Mouse (Mus musculus) adrenal gland, adult 2 months (tissue): Measurements from ENCODE around the gene Pomgnt2. TPM values are rescaled to one million over a fixed set of nuclear protein-coding genes. Genes with fewer than 3 reads are reported as not detected.

Experiments
- DNase-seq: peaks from one replicate; pipeline ENCODE4 v3.0.0; 2021
- polyA plus RNA-seq: library from polyadenylated mRNA; depleted of rRNA; stranded (reverse); fragments of >200 nt; gene quantifications from 2 replicates; pipeline ENCODE4 v1.2.3, GENCODE M21; 2012
- total RNA-seq, 2 experiments: library from RNA; stranded (reverse); gene quantifications; 2 replicates each; pipeline ENCODE4 v1.2.3; 2021

Pomgnt2 gene
- total and polyA plus RNA-seq, 3 experiments, result 14.7 to 35.5 (median 24.7) TPM

DNA sequence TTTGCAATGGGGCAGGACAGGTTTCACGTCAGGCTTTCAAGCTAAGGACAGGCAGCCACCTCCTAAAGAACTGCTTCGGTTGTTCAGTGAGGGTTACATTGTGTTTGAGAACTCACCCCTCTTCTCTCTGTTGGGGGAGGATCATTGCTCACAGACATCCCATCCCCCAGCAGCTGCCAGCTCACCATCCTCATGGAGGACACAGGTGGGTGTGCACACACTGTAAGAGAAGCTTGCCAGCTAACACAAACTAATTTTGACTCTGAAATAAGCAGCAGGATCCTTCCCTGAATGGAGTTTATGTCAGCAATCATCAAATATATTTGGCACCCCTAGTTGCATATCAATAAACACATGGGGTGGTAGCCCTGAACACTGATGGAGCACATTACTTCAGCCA is 15.9 kb upstream of the Pomgnt2 start:
- no peak for DNase-seq

DNA sequence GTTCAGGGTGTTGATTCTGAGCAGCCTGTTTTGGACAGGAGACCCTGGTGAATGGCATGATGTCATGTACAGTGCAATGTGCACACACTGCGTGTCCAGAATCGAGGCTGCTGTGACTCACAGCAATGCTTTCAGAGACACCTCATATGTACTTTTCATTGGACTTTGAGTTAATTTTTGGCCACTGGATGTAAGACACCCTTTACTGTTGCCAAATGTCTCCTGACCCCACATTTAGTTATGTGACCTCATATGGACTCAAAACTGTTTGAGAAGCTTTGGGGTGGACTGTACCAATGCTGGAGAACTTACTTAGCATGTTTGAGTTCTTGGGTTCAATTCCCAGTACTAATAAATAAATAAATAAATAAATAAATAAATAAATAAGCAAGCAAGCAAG is 13.8 kb upstream of the Pomgnt2 start:
- DNase-seq, result no peak

DNA sequence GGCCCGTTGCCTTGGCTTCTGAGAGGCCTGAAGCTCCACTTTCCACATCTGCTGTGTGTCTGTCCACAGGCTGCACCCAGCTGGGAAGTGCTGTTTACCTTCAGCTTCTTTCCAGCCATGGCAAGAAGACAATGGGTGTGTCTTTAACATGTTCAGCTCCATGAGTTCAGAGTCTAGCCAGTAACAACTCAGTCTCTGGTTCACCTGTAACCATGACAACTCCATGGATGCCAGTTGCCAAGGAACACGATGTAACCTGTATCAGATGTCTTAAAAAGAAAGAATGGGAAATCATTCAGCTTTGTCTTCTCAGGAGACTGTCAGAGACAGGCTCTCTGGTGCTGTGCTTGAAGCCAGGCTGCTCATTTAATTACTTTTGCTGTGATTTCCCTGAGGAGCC is 12.0 kb upstream of the Pomgnt2 start:
- DNase-seq, result no peak

DNA sequence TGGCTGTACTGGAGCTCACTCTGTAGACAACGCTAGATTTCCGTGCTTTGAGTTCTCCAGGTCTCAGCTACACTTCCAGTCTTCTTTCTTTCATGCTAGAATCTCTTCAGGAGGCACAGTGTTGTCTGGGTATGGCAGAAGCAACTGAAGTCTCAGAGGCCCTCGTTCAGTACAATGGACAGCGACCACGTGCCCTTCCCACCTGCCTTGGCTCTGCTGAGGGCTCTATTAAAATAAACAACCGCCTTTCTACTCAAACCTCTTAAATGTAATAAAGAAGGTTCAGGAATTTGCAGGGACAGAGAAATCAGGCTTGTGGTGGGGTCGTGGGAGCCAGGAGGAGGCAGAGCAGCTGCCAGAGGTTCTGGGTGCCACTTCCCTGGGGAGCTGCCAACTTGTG is 9.7 kb upstream of the Pomgnt2 start:
- no peak for DNase-seq

DNA sequence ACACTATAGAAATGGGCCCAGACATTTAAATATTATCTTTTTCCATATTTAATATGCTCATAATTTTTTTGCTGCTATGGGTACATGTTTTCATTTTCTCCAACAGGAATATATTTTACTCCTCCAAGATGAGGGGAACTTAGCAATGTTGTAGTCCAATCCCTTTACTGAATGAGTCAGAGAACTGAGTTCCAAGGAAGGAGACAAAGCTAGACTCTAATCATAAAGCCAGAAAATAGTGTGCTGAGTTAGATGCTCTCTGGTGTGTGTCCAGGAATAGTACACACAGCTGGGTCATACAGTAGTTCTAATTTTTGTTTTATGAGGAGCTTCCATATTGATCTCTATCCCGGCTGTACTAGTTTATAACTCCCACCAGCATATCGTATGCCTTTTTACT is 9.3 kb upstream of the Pomgnt2 start:
- DNase-seq, result no peak

DNA sequence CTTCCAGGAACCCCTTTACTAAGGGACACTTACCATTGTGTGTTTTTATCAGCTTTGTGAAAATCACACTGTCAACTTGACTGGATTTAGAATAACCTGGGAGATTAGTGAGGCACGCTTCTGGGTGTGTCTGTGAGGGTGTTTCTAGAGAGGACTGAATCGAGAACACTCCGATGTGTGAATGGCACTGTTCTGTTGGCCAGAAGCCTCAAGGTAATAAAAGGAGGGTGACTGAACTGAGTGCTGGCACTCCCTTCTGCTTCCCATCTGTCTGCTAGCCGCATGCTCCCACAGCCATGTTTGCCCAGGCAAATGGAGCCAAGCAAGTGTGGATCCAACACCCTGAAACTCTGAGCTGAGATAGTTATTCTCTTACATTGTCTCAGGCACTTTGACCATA is 1.1 kb upstream of the Pomgnt2 start:
- DNase-seq, result no peak

DNA sequence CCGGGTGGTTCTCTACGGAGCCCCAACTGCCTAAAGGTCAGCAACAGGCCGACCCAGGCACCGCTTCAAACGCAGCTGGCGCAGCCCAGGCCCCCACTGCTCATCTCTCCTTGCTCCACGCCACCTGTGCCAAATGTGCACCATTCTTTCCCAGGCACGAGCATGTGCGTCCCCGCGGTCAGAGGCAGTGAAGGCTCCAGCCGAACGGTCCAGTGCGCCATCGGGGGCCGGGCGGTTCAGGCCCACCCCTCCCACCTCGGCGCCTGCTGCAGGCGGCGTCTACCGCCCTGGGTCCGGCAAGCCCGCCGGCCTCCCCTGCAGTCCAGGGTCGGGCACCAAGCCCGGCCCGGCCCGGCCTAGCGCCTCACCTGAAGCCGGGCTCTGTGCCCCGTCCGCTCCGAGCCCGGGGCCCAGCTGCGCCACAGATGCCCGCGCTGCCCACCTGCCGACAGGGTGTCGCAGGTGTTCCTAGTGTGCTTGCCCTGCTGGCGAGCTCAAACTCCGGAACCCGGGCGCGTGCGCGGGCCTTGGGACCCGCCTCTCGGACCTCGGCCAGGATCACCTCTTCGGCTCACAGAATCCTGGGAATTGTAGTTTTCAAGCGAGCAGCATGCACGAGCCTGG is 1.3 kb downstream of the Pomgnt2 start:
- peak; percentile 93 for DNase-seq

DNA sequence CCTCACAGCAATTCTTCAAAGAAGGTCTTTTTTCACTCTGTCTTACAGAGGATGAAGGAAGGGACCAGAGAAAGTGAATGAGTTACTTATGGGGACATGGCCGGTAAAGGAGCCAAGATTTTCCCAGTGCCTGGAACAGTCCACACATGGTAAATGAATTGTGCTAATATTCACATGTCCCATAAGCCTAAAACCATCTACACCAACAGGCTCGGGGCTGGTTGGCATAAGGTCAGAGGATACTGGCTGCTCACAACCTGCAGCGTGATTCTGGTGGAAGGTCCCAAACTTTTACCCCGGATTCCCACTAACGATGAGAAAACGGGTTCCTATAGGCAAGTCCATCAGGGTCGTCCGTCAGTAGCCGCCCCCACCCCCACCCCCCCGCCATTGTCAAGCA is 1.8 kb downstream of the Pomgnt2 start:
- no peak for DNase-seq

DNA sequence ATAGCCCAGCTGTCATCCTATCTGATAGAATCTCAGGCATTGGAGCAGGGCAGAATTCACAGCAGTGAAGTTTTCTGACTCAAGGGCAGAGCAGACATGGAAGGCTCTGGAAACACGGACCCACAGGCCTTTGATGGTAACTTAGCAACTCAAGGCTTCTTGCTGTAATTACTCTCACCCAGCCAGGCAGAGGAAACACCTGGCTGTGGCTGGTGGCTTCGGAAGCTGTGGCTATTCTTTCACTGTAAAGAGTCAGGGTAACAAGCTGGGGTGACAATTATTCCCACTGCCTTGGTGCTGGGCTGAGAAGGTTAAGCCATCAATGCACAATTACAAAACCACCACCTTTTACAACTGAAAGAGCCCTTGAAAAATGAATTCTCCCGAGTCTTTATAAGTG is 3.9 kb downstream of the Pomgnt2 start:
- no peak for DNase-seq

DNA sequence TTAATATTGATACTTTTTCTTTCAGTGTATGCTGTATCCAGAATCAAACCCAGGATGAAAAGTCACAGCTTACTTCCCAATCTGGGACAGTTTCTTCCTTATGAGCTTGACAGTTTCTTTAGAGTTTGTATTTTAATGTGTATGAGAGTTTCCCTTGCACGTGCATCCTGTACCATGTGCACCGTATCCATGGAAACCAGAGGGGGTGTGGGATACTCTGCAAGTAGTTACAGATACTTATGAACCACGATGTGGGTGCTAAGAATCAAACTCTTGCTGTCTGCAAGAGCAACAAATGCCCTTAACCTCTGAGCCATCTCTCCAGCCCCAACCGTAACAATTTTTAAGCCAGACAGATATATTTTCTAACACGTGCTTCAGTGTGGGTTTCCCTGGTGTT is 5.9 kb downstream of the Pomgnt2 start:
- no peak for DNase-seq

DNA sequence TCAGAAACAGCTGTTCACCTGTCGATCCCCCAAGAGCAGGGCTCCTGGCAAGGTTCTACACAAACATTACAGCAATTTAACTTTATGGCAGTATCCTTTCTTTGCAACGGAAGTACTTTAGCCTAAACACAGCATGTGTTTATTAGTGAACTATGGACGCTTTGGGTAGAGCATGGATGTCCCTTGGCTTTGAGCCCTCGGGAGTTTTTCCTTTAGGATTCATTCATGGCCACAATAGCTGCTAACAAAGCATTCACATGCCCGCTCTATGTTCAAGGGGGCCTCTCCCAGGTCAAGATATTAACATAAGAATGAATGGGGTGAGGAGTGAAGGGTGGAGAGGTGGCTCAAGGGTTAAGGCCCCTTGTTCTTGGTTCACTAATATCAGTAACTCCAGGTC is 7.4 kb downstream of the Pomgnt2 start:
- DNase-seq, result no peak

DNA sequence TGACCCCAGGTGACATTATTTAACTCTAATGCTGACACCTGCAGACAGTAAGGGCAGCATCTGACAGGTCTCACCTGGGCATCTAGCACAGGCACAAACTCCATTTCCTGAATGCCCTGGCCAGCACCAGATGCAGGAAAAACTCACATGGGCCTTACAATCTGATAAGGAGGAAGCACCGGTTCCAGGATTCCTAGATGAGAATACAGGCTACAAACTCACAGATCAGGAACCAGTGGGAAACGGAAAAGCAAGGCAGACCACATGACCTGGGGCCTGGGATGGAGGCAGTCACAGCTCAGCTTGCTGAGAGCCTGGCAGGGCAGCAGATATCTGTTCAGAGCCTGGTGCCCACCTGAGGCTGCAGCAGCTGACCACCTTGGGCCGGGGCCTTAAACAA is 8.0 kb downstream of the Pomgnt2 start:
- DNase-seq, result no peak

DNA sequence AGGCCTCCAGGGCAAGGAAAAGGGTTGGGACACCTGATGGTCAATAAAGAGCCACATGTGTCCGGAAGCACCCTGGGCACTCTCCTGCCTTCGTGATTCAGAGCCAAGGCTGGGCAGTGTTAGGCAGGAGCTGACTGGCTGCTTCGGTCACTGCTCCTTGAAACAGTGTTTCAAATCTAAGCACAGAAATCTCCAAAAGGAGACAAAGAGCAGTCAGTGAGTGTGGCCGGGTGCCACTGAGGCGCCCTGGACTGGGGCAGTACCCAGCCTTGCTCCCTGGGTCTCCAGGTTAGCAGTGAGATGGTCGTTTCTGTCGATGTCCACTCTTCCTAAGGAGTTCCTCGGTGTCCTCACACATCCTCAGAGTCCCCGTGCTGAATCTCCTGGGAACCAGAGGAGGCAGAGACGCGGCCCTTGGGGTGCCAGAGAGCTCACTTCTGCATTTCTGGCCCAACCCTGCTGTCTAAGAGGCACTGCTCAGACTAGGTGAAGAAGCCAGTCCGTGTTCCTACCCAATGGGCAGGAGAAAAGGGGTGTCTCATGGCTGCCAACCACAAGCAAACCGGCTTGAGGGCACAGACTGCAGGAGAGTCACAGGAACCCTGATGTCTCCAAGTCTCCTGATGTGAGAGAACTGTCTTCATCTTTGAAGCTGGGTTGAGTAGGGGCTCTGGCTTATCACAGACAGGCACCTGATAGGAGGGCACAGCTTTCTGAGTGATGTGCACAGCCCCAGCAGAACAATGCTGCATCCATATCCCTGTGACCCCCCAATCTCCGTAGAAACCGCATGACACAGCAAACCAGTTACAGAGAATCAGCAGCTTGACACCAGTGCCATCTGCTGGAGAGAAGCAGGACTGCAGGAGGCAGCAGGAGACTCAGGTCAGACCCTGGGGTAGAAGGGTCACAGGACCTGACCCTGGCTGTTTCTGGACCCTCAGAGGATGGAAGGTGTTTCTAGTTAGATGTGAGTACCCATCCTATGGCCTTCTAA is 12.1 kb downstream of the Pomgnt2 start:
- DNase-seq, result peak; percentile 69

DNA sequence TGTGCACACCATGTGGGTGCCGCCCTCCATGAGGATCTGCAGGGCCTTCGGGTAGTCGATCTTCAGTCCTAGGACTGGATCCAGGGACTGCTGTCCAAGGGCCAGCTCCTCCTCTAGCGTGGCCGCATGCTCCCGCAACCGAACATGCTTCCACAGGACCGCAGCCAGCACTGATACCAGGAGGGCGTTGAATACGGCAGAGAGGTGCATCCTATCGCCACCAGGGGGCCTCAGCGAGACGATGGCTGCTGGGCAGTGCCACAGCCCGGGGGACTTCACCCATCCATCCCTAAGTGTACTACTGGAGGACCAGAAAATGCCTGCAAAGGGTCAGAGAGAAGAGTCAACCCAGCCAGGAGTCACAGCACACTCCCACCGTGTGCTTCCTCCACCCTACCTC is 13.4 kb downstream of the Pomgnt2 start:
- DNase-seq, result peak; percentile 78

DNA sequence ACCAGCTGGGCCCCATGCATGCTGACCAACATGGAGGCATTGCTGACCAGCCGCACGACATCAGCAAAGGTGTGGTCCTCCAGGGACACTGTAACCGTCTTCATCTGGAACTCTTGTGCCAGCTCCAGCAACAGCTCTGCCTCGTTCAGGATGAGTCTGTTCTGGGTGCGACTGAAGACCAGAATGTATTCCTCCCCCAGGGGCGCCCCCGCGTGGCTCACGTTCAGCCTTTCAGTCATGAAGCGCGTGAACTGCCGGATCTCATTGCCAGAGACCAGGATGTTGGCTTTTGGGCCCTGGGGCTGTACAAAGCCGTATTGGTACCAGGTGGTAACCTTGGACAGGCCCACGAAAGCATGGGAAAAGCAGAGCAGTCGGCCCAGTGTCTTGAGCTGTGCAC is 14.2 kb downstream of the Pomgnt2 start:
- no peak for DNase-seq

DNA sequence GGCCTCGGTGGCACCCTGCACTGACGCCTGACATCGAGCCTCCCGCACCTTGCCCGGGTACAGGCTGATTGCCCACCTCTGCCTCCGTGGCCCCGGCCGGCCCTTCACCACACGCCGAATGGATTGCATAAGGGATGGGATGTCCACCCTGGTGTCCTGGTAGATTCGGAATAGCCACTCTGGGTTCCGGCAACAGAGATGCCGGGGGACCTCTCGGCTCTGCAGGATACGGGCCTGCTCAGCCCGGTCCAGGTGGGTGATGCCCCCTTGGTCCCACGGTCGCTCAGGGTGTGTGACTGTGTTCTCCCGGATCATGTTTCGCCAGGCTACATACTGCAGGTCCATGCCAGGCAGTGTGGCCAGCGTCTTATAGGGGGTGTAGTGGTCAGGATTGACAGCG is 14.7 kb downstream of the Pomgnt2 start:
- no peak for DNase-seq

DNA sequence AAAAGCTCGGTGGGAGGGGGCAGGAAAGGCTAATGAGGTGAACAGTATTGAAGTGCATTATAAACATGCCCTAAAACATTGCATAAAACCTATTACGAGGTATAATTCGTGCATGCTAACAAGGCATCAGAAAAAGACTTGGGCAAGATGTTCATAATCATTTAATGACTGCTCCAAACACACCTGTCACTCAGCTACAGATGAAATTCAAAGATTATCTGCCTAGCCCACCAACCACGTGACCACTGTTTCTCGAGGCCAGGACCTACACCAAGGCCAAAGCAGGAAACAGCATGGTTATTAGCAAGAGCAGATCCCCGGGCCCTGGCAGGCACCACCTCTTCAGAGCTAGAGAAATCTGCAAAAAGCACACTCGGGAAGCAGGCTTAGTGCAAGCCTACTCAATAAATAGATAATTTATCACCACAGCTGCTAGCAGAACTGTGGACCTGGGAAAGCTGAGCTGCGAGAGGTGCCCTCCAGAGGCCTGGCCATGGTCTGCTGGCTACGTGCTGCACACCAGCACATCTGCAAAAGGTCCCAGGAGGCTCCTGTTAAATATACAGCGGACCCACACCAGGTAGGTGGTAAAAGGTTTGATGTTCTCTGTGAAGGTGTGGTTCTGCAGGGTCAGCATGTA is 15.3 kb downstream of the Pomgnt2 start:
- no peak for DNase-seq

DNA sequence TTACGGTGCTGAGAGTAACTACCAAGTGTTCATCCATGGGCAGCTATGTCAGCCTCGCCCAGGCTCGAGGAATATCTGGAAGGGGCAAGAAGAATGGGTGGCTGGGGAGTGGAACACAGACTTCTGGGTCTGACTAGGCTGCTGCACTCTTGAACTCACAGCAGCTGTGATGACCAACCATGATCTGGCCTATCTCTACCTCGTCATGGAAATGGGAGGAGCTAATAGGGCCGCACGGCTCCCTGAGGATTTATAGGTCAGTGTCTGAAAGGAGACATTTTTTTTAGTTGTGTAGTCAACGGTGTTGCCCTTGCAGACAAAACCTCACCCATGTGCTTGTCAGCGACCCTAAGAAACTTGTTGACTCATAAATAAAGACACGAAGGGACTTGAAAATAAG is 15.9 kb downstream of the Pomgnt2 start:
- DNase-seq, result peak; percentile 63

DNA sequence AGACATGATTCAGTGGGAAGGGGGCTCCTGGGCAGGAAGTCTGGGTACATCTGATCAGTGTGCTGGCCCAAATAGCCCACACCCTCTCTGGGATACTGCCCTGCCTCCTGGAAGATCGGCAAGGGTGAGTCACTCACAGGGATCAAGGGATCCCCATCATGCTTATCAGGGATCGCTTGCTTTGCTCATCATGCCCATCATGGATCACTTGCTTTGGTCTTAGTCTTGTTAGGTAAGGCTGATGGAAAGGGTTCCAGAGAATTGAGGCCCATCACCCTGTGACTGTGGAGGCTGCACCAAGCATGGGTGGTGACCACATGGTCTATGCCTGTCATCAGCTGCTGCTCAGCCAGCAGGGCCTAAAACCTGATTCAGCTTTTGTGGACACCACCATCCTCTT is 21.6 kb downstream of the Pomgnt2 start:
- DNase-seq, result peak; percentile 25

DNA sequence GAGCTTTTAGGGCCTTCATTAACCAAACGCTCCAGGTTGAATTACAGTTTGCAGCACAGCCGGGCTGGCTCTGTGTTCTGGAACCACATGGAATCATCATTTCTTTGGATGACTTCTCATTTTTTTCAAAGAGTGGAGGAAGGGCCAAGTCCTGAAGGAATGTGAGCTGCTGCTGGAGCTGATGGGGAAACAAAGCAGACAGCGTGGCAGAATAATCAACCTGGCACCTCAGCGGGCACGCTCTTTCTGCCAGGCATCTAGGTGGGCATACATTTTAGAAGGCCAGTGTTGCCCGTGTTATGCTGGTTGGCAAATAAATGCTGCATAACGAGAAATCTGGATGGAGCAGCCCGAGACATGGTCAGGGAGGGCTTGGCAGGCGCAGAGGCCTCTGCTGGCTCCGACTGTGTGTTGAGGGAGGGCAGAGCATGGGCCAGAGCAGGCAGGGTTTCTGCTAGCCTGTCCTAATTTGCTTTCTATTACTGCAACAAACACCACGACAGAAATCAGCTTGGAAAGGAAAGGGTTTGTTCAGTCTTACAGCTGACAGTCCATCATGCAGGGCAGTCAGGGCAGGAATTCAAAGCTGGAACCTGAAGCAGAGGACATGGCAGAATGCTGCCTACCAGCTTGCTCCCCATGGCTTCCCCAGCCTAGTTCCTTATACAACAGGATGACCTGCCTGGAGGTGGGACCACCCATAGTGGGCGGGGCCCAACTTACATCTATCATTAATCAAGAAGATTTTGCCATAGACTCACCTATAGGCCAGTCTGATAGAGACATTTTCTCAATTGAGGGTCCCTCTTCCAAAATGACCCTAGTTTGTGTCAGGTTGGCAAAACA is 22.5 kb downstream of the Pomgnt2 start:
- DNase-seq, result no peak

DNA sequence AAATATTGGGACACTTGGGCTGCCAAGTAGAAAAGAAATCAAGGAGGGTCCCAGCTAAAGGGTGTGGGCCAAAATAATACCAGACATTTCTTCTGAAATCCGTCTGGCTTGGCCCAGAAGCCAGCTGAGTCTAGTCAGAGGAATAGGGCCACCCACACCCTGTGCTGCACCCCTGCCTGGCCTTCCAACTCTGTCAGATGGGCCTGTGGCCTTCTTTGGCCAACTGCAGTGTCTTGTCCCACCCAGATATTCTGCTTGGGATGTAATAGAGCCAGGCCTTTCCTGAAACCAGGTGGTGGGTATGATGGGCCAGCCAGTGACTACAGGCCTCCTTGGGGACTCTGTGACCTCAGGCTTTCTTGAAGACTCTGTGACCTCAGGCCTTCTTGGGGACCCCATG is 23.7 kb downstream of the Pomgnt2 start:
- no peak for DNase-seq

DNA sequence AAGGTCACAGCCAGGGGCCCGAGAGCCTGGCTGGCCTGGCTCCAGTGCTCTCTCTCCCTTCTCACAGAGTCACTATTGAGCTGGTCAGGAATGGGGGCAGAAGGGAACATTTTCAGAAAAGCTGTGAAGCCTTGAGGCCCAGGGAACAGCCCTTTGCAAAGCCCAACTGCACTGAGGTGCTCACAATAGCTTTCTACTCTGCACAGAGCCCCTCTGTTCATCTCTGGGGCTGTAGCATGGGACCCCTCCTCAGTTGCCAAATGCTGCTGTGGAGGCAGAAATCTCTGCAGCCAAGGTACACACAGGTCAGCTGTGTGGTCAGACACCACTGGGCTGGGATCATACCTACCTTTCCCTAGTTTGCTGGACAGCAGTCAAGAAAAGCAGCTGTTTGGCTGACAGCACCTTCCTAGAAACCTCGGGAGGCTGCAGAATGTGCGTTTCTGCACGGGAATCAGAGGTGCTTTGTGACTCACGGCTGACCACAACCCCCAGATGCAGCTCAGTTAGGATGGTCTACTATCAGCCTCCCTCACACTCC is 27.0 kb downstream of the Pomgnt2 start:
- DNase-seq, result peak; percentile 52
